Mouse (Mus musculus): ENCODE results near the gene Ryr1.
"Not testable (repeated sequence)": the region's sequence is repeated elsewhere in the genome, so short reads cannot be mapped to it uniquely, and the experiment has no call there.

The Ryr1 gene

DNA sequence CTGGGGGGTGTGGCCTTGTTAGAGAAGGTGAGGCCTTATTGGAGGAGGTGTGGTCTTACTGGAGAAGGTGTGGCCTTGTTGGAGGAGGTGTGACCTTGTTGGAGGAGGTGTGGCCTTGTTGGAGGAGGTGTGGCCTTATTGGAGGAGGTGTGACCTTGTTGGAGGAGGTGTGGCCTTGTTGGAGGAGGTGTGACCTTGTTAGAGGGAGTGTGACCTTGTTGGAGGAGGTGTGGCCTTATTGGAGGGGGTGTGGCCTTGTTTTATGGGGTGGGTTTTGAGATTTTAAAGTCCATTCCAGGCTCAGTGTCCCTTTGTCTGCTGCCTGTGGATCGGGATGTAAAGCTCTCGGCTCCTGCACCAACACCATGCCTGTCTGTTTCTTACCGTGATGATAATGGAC, 40.6 kb downstream of the Ryr1 start:
- no peak for DNase-seq (ENCODE audit: extremely low read depth, low read depth)

- DNase-seq (ENCODE audit: extremely low read depth, low read depth) = no peak
Measured at GRCm38 (mm10) chr7:29079419-29079950, 45.5 kb downstream of the Ryr1 start.

- no peak for DNase-seq (ENCODE audit: extremely low read depth, low read depth)
Measured at GRCm38 (mm10) chr7:29076977-29077376, 48.0 kb downstream of the Ryr1 start.

- DNase-seq (ENCODE audit: extremely low read depth, low read depth) = peak; percentile 35
Measured at GRCm38 (mm10) chr7:29075208-29075607, 49.8 kb downstream of the Ryr1 start.

DNA sequence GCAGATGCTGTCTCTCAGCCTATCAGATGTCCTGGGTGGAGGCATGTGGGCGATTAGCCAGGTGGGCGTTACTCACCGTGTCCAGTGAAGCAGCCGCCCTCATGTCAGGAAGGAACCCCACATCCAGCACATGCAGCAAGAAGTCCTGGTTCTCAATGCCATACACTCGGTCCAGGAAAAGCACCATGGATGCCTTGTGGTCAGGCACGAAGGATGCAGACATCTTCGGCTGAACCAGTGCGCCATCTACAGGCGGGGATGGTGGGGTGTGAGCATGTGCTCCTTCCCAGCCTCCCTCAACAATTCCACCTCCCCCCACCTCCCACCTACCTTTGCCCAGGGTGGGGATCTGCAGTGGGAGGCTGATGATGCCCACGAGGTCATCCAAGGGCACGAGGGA, 52.3 kb downstream of the Ryr1 start:
- no peak for DNase-seq (ENCODE audit: extremely low read depth, low read depth)

DNA sequence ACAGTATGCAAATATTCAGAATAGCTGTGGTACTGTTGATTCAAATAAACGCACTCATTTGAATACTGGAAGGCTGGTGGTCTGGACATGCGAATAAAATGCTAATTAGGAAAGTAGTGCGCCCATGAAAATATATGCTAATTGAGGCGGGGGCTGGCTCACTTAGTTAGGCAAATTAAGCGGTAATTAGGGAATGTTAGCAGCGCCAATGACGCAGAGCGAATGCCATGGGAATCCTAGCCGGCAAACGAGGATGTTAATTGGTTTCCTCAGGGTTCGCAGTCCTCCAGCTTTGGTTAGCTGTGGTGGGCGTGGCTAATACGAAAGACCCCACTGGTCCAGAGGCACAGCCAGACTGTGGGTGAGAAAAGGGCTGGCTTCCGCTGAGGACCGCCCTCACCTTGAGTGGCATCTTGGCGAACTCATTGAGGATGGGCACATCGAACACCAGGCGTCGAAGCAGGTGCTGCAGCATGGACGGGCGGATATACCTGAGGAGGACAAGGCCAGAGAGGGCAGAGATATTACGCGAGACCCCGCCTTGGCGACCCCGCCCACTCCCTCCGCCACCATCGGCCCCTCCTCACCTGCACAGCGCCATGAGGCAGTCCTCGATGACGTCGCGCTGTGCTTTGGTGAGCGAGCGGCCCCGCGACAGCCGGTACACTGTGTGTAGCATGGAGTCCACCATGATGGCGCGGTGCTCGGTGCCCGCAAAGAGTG, 53.6 kb downstream of the Ryr1 start:
- no peak for DNase-seq (ENCODE audit: extremely low read depth, low read depth)

- no peak for DNase-seq (ENCODE audit: extremely low read depth, low read depth)
Measured at GRCm38 (mm10) chr7:29070364-29071168, 54.4 kb downstream of the Ryr1 start.

- no peak for DNase-seq (ENCODE audit: extremely low read depth, low read depth)
Measured at GRCm38 (mm10) chr7:29067758-29068157, 57.2 kb downstream of the Ryr1 start.

DNA sequence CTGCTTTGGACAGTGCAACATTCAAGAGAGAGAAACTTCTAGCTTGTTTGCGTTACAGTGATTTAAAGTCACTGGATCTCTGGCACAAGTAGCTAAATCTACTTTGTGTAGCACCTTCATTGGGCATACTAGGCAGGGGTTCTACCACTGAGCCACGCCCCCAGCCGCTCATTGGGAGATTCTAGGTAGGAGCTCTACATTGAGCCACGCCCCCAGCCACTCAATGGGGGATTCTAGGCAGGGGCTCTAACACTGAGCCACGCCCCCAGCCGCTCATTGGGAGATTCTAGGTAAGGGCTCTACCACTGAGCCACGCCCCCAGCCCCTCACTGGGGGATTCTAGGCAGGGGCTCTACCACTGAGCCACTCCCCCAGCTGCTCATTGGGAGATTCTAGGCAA, 61.5 kb downstream of the Ryr1 start:
- not testable (repeated sequence) for DNase-seq (ENCODE audit: extremely low read depth, low read depth)

DNA sequence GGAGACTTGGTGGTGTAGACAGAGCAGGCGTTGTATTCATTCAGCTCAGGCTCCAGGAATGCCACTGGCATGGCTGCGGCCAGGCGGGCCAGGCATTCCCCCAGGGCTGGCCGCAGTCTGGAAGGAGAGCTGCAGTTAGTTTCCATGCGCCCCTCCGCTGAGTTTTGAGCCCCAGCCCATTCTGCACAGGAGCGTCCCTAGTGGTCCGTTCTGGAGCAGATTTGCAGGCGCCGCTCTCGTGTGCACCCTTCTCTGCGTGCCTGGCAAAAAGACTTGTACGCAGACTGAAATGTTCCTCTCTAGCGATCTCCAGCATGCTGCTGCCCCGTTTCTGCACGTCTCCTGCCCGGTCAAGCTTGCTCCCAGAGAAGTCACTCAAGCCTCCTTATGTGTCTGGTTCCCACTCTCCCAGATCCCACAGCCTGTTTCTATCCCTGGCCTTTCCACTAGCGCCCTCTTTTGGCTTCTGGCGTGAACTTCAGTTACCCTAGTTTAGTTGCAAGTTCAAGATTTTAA, 63.4 kb downstream of the Ryr1 start:
- DNase-seq (ENCODE audit: extremely low read depth, low read depth) = no peak

GRCm38 (mm10) chr7:29059445-29059844, 65.5 kb downstream of the Ryr1 start:
- no peak for DNase-seq (ENCODE audit: extremely low read depth, low read depth)

- DNase-seq (ENCODE audit: extremely low read depth, low read depth) = no peak
Measured at GRCm38 (mm10) chr7:29052821-29053220, 72.2 kb downstream of the Ryr1 start.

DNA sequence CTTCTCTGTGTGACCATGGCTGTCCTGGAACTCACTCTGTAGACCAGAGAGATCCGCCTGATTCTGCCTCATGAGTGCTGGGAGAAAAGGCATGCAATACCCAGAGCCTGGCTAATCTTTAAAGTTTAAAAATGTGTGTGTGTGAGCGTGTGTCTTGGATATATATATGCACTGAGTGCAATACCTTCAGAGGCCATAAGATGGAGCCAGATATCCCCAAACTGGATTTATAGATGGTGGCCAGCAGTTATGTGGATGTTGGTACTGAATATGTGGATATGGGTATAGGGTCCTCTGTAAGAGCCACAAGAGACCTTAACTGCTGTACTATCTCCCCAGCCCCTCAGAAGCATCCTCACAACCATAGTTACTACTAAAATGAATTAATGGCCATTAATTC, 74.2 kb downstream of the Ryr1 start:
- no peak for DNase-seq (ENCODE audit: extremely low read depth, low read depth)

GRCm38 (mm10) chr7:29048615-29049014, 76.4 kb downstream of the Ryr1 start:
- no peak for DNase-seq (ENCODE audit: extremely low read depth, low read depth)

GRCm38 (mm10) chr7:29048070-29048469, 76.9 kb downstream of the Ryr1 start:
- DNase-seq (ENCODE audit: extremely low read depth, low read depth) = no peak

DNA sequence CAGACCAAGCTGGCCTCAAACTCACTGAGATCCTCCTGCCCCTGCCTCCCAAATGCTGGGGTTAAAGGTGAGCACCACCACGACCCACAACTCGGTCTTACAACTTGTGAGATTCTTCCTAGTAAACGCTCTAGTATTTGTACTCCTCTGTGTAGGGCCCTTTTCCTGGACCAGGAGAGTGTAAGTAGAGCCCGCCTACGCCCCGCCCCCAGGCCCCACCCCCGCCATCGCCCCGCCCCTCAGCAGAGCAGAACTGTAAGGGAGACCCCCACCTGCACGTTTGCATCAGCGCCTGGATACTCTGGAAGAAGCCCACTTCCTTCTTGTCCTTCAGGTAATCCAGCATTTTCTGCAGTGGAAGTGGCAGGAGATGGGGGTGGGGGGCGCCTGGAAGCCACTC, 78.4 kb downstream of the Ryr1 start:
- DNase-seq (ENCODE audit: extremely low read depth, low read depth) = no peak

DNA sequence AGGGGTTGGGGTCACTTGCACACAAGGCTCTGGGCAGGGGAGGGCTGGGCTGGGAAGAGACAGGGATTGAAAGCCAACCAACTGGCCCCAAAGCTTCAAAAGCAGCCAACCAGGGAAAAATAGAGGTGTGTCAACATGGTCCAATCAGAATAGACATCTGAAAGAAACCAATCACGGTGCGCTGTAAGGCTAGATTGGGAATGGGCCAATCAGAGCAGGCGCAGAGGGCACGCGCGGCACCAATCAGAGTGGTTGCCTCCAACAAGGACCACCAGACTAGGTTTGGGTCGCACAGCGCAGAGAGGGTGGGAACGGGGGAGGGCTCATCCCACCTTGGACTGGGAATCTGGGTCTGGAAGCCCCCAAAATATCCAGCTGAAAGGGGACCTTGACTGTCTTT, 80.7 kb downstream of the Ryr1 start:
- no peak for DNase-seq (ENCODE audit: extremely low read depth, low read depth)

GRCm38 (mm10) chr7:29043674-29044057, 81.3 kb downstream of the Ryr1 start:
- DNase-seq (ENCODE audit: extremely low read depth, low read depth) = no peak

DNA sequence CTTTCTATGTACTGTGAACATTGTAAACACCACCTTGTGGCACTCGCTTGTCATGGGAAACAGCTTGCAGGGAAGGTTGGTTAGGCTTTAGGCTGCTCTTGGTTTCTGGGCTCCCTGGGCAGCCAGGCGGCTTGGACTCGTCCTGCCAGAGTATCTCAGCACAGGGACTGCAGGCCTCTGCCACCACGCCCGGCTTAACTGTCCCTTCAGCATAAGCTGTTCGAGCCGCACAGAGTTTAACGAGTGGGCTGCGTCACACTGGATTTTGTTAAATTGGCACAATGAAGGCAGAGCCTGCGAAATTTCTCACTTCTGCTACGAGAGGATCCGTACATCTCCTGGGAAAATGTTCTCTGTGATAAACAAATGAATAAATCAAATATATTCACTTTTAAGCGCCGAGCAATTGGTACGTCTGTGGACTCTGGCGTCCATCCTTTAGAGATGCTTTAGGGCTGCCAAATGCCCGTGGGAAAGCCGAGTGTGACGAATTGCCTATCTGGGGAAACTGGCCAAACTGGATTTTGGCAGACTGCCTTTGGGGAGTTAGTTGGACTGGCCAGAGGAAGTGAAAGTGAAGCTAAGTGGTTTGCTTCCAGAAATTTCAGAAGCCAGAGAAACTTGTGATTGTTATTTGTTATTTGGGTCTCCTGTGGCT, 81.8 kb downstream of the Ryr1 start:
- DNase-seq (ENCODE audit: extremely low read depth, low read depth) = no peak

DNA sequence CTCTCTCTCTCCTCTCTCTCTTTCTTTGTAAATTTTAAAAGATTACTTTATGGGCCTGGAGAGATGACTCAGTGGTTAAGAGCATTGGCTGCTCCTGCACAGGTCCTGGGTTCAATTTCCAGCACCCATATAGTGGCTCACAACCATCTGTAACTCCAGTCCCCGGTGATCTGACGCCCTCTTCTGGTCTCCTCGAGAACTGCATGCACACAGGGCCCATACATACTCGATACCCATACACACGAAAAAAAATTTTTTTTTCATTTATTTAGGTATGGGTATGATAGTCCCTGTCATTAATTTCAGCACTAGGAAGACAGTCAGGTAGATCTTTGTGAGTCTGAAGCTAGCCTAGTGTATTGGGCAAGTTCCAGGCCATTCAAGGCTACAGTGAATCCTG, 83.8 kb downstream of the Ryr1 start:
- no peak for DNase-seq (ENCODE audit: extremely low read depth, low read depth)

DNA sequence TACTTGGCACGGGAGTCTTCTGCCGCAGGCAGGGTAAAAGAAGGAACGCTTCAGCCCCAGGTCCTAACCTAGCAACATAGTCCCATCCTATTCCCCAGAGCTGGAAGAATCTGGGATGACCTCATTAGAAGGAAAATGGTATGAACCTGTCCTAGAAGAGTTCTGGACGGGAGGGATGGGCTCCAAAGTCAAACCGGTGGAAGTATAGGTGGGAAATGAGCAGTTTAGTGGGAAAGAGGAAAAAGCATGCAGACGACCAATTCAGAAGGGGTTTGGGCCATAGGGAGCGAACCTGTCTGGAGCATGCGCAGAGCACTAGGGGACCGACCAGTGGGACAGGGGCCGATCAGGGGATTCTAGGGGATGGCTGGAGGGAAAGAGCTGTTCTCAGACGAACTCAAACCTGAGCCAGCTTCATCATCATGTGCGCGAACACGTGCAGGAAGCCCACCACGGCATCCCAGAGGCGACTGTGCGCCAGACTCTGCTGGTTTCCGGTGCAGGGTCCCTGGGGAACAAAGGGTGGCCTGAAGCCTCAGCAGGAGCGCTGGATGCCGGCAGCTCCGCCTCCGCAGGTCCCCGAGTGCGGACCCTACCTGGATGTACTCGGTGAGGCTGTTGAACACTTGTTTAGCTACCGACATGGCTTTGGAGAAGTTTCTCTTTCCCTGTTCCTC, 84.9 kb downstream of the Ryr1 start:
- peak; percentile 48 for DNase-seq (ENCODE audit: extremely low read depth, low read depth)

Measured in MEL-GATA-1-ER (cell line).